Mouse (Mus musculus): ENCODE measurements around the gene Dhx16.
A peak's percentile ranks its signal among the peaks of the same experiment; 100 is the strongest.

Gene Dhx16

DNA sequence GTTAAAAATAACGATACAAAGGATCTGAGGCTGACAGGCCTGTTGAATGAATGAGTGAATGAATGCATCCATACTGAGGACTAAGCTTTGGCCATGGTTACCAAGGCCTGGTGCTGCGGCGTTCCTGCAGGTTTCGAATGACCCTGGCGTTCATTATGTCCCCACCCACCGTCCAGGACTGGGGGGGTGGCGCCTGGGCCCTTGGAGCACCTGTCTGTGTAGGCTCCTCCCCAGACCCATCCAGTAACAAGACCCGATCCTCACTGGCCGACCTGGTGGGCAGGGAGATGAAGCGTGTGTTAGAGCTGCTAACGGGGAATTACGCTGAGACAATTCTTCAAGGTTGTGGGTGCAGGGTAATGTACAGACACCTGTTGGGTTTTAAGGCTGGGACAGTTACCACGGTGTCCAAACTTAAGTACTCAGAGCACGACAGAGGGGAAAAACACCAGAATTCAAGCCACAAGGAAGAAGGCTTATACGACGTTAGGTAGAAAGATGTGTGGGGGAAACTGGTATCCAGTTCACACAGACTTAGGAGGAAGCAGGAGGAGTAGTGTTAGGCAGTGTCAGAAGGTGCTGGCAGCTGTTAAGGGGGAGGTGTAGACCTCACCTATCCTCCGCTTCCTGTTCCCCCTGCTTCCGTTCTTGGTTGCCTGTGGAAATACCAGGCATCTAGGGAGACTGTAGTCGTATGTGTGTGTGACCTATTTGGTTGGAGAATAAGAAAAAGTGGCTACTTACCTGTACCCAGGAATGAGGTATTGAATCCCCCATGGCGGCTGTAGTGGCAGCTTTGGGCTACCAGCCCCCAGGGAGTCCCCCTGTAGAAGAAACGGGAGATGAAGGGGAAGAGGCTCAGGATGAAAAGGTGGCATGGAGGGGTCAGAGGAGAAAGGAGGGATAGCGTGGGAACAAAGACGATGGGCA, 18.3 kb downstream of the Dhx16 start:
- no peak for DNase-seq (ENCODE audit: low spot score)

- DNase-seq (ENCODE audit: low spot score), result no peak
Measured at GRCm38 (mm10) chr17:35900636-35901035, 21.0 kb downstream of the Dhx16 start.

DNA sequence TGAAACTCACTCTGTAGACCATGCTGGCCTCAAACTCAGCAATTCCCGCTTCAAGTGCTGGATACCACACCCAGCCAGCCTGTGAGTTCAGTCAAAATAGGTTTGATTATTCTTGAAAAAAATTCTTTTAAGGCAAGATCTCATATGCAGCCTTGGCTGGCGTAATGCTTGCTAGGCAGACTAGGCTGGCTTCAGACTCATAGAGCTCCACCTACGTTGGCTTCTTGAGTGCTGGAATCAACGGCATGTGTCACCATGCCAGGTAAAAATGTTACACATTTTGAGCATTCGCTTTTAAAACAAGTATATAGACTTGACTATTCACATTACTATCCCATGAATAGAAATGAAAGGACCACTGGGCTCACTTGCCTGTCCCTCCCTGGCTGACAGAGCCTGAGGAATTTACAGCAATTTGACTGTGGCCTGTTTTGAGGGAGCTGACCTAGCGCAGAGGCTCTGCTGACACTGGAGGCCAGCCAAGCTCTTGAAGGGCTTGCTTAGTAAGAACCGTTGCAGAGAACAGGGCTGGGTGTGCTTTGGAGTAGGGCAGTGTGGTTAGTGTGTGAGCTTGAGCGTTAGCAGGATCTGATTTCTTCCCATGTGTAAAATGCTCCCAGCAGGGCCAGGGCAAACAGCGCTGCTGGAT, 23.8 kb downstream of the Dhx16 start:
- DNase-seq (ENCODE audit: low spot score), result no peak

- DNase-seq (ENCODE audit: low spot score), result no peak
Measured at GRCm38 (mm10) chr17:35903992-35904355, 24.4 kb downstream of the Dhx16 start.

DNA sequence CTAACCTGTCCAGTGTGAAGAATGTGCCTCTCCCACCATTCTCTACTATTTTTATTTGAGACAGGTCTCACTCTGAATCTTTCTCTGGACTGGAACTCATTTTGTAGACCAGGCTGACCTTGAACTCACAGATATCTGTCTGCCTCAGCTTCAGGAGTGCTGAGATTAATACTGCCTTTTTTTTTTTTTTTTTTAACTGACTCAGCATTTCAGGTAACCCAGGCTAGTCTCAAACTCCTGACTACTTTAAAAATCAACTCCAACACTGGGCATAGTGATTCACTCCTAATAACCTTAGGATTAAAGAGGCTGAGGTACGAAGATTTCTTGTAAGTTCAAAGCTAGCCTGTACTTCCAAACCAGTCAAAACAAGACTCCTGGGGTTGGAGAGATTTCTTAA, 26.0 kb downstream of the Dhx16 start:
- no peak for DNase-seq (ENCODE audit: low spot score)

- no peak for DNase-seq (ENCODE audit: low spot score)
Measured at GRCm38 (mm10) chr17:35907609-35908008, 28.0 kb downstream of the Dhx16 start.

- no peak for DNase-seq (ENCODE audit: low spot score)
Measured at GRCm38 (mm10) chr17:35909186-35909918, 29.7 kb downstream of the Dhx16 start.

GRCm38 (mm10) chr17:35909919-35910369, 30.3 kb downstream of the Dhx16 start, which contains the start of gene Atat1:
Gene Atat1 (minus strand): TSS chr17:35910075.
- DNase-seq (ENCODE audit: low spot score), result peak; percentile 97

- no peak for DNase-seq (ENCODE audit: low spot score)
Measured at GRCm38 (mm10) chr17:35914975-35915374, 35.4 kb downstream of the Dhx16 start.

- DNase-seq (ENCODE audit: low spot score), result no peak
Measured at GRCm38 (mm10) chr17:35915538-35916296, 36.1 kb downstream of the Dhx16 start.

- peak; percentile 99 for DNase-seq (ENCODE audit: low spot score)
Measured at GRCm38 (mm10) chr17:35916297-35917142, 36.9 kb downstream of the Dhx16 start, which contains the start of the genes Mrps18b and Ppp1r10. Gene Mrps18b (minus strand): TSS chr17:35916389. Gene Ppp1r10 (plus strand): TSS chr17:35916434.

- DNase-seq (ENCODE audit: low spot score), result no peak
Measured at GRCm38 (mm10) chr17:35917143-35917462, 37.5 kb downstream of the Dhx16 start.

DNA sequence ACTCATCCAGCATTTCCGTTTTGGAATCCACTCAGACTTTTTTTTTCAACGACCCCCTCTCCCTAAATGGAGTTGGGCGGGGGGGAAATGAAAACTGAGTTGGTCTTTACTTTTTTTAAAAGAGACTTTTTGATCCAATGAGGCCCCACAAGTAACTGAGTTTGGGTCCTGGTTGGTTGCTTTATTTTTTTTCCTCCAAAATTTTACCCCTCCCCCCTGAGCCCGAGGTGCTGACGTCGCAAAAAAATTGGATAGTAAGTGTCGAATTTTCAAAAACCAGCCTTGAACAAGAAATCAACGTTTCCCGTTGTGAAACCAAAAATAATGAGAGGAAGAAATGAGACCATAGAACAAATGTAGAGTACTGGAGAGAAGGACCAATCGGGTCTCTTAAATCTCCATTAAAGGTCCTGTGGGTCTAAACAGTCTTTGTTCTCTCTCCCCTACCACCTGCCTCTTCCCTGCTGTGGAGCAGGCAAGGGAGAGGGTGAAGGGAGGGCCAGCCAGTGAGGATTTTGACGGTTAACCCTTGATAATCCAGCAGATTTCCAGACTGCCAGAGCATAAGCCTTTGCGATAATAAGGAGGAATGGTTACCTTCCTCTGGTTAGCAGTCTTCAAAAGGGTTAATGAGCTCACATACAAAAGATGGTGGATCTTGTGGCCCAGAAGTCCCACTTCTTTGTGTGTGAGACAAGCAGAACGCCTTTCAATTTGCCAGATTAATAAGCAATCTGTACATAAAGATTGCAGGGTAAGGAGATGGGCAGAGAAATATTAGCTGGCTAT, 38.0 kb downstream of the Dhx16 start:
- peak; percentile 83 for DNase-seq (ENCODE audit: low spot score)

- peak; percentile 77 for DNase-seq (ENCODE audit: low spot score)
Measured at GRCm38 (mm10) chr17:35918276-35919059, 38.8 kb downstream of the Dhx16 start.

- DNase-seq (ENCODE audit: low spot score), result peak; percentile 98
Measured at GRCm38 (mm10) chr17:35919060-35919715, 39.6 kb downstream of the Dhx16 start.

DNA sequence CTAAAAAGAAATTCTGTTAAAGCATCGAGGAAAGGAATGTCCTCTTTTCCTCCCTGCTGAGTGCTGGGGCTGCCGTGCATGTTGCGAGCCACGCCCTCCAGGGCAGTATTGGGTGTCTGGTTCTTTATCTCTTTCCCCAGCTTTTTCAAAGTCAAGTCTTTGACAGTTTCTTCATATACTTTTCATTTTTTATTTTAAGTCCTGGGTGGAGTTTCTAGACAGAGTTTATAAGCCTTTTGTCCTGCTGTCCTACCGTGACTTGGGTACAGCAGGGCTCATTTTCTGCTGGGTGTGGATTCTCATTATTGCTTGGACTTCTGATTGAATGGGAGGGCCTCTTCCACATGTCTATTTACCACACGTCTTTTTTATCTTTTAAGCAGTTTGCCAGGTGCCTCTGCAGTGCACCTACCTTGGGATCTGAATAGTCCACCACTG, 40.3 kb downstream of the Dhx16 start:
- DNase-seq (ENCODE audit: low spot score), result no peak

DNA sequence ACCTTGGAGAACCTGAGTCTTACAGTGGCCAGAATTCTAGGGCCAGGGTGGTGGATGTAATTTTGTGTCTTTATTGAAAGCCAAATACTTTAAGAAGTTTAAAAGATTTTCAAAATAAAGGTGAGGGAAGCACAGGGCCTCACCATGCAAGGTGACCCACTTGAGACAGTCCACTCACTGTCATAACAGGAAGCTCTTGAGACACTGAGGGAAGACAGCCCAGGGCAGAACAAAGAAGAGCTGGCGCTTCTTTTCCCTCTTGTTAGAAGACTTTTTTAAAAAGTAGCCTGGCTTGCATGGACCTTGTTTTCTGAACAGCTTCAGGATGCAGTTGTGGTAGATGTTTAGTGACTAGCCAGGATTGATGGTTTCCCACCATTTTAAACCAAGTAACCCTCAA, 40.8 kb downstream of the Dhx16 start:
- no peak for DNase-seq (ENCODE audit: low spot score)

DNA sequence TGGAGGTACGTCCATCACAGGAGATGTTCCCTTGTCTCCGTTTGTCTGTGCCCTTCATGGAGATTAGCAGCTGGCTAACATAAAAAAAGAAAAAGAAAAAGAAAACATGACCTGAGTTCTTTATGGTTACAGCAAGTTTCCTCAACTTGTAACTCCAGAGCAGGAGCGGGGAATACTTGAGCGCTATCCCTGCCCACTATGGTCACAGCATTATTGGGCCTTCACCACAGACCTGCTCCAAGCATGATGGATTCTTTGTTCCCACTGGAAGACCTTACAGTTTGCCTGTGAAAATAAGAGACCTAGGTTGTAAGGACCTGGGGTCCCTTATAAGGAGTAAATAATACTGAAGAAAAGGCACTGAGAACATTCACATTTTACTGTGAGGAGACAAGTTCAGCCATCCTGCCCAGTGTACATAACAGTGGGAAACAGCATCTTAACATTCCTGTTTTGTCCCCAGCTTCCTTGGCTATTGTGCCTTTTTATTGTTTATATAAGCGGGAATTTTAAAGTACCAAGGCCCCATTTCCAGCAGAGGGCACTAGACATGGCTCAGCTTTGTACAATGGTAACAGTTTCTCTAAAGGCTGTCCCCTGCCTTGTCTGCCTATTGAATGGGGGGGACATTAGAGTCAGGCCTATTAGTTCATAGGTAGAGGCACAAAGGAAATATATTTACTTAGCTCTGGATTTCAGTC, 41.4 kb downstream of the Dhx16 start:
- peak; percentile 81 for DNase-seq (ENCODE audit: low spot score)
